In genomic region chr9:109098969-109099368, GRCm38 (mm10) we compare ENCODE assay signal across 7 mouse cellular contexts. TPM values are rescaled to one million over a fixed set of nuclear protein-coding genes. Genes with fewer than 3 reads are reported as not detected.
A peak's percentile ranks its signal among the peaks of the same experiment; 100 is the strongest.
DNase-seq lines count a peak whose midpoint lies in the region; ATAC-seq lines count a peak whose summit lies in the region.

No protein-coding gene starts in this region.

- no peak overlapping the region for H3K4me3 ChIP-seq in embryonic facial prominence, embryonic 12.5 days
- H3K4me3 ChIP-seq in hindbrain, embryonic 11.5 days (ENCODE audit: low read depth, low read length): no peak overlapping the region

- H3K4me2 ChIP-seq in embryonic facial prominence, embryonic 12.5 days (replicated peaks): peak overlapping the region; percentile 76
- no peak overlapping the region; the same call in 1 of the 2 replicates for H3K4me2 ChIP-seq in hindbrain, embryonic 11.5 days (replicated peaks; ENCODE audit: low read depth, low read length)

- H3K9me3 ChIP-seq in embryonic facial prominence, embryonic 12.5 days: no peaks in the 10 kb centered on the region
- H3K9me3 ChIP-seq in hindbrain, embryonic 11.5 days (ENCODE audit: control insufficient read depth, low read length): no peaks in the 10 kb centered on the region

- DNase-seq in adrenal gland, postnatal 10 days: peak; percentile 81
- no peak for DNase-seq in hindbrain, embryonic 11.5 days (ENCODE audit: low spot score)
- peak; percentile 60 to 75 for DNase-seq in layer of hippocampus, postnatal 10 days (ENCODE audit: low spot score in 2 of 2)
- DNase-seq in lung, postnatal 4 days: peak; percentile 79 to 86
- no peak for DNase-seq in T-cell, adult 2 months (ENCODE audit: low spot score)
- DNase-seq in thymus, postnatal 4 days: no peak

- WGBS in embryonic facial prominence, embryonic 12.5 days: 49% methylated on average over 6 of the region's 6 CpGs
- 63% methylated on average over 5 of the region's 6 CpGs for WGBS in hindbrain, embryonic 11.5 days

- peak overlapping the region; percentile 11; the same call in 1 of the 2 replicates for H3K9ac ChIP-seq in embryonic facial prominence, embryonic 12.5 days
- H3K9ac ChIP-seq in hindbrain, embryonic 11.5 days (ENCODE audit: low read depth, low read length): no peak overlapping the region

- H3K4me1 ChIP-seq in embryonic facial prominence, embryonic 12.5 days: peaks cover 36% of the 10 kb centered on the region
- H3K4me1 ChIP-seq in hindbrain, embryonic 11.5 days (replicated peaks; ENCODE audit: control insufficient read depth, insufficient read depth, low read length): peaks cover 20% of the 10 kb centered on the region

- peaks cover 41% of the 10 kb centered on the region for H3K36me3 ChIP-seq in embryonic facial prominence, embryonic 12.5 days
- H3K36me3 ChIP-seq in hindbrain, embryonic 11.5 days (ENCODE audit: control insufficient read depth, insufficient read depth, low read length): peaks cover 2% of the 10 kb centered on the region; the same call in 1 of the 2 replicates

- H3K27me3 ChIP-seq in embryonic facial prominence, embryonic 12.5 days: no peaks in the 10 kb centered on the region
- H3K27me3 ChIP-seq in hindbrain, embryonic 11.5 days (ENCODE audit: control insufficient read depth, insufficient read depth, low read length): no peaks in the 10 kb centered on the region

- no peak for ATAC-seq in embryonic facial prominence, embryonic 12.5 days (ENCODE audit: insufficient number of reproducible peaks, insufficient read depth, low FRiP score, low TSS enrichment)
- no peak for ATAC-seq in hindbrain, embryonic 11.5 days (ENCODE audit: low FRiP score)

- H3K27ac ChIP-seq in embryonic facial prominence, embryonic 12.5 days: peak overlapping the region; percentile 100; the same call in 1 of the 2 replicates
- H3K27ac ChIP-seq in hindbrain, embryonic 11.5 days (ENCODE audit: low read depth, low read length): peak overlapping the region; percentile 32; the same call in 1 of the 2 replicates

RNA-seq across cellular contexts. Expression of gene Plxnb1, which starts 3.8 kb away (rescaled TPM):
- total RNA-seq in adrenal gland, postnatal 10 days (2021): 10 to 100 TPM; 46.9 to 69.6 TPM
- polyA plus RNA-seq in embryonic facial prominence, embryonic 12.5 days (2016; fragmentation: Nextera tagmentation; extraction: Ambion mirVana): 18.3 and 23.0 TPM in 2 replicates
- polyA plus RNA-seq in hindbrain, embryonic 11.5 days (2014; fragmentation: Nextera tagmentation; extraction: Ambion mirVana): 16.9 and 18.2 TPM in 2 replicates
- 10 to 100 TPM; 87.8 to 89.8 TPM for total RNA-seq in layer of hippocampus, postnatal 10 days (2021)

RNA-seq across cellular contexts. Expression of gene Tma7, which starts 16.6 kb away (rescaled TPM):
- 100 to 1,000 TPM; 336 to 351 TPM for total RNA-seq in adrenal gland, postnatal 10 days (2021)
- polyA plus RNA-seq in embryonic facial prominence, embryonic 12.5 days (2016; fragmentation: Nextera tagmentation; extraction: Ambion mirVana): 757 TPM in 2 replicates
- polyA plus RNA-seq in hindbrain, embryonic 11.5 days (2014; fragmentation: Nextera tagmentation; extraction: Ambion mirVana): 756 and 774 TPM in 2 replicates
- total RNA-seq in layer of hippocampus, postnatal 10 days (2021): 100 to 1,000 TPM; 331 to 333 TPM

RNA-seq across cellular contexts. Expression of gene Ccdc51, which starts 16.7 kb away (rescaled TPM):
- total RNA-seq in adrenal gland, postnatal 10 days (2021): 10 to 100 TPM; 15.7 to 19.4 TPM
- polyA plus RNA-seq in embryonic facial prominence, embryonic 12.5 days (2016; fragmentation: Nextera tagmentation; extraction: Ambion mirVana): 13.9 and 15.0 TPM in 2 replicates
- 11.0 and 12.3 TPM in 2 replicates for polyA plus RNA-seq in hindbrain, embryonic 11.5 days (2014; fragmentation: Nextera tagmentation; extraction: Ambion mirVana)
- 1 to 10 TPM; 6.1 to 7.3 TPM for total RNA-seq in layer of hippocampus, postnatal 10 days (2021)

RNA-seq across cellular contexts. Expression of gene Atrip, which starts 25.0 kb away (rescaled TPM):
- 10 to 100 TPM; 13.8 to 14.2 TPM for total RNA-seq in adrenal gland, postnatal 10 days (2021)
- 31.5 and 34.9 TPM in 2 replicates for polyA plus RNA-seq in embryonic facial prominence, embryonic 12.5 days (2016; fragmentation: Nextera tagmentation; extraction: Ambion mirVana)
- polyA plus RNA-seq in hindbrain, embryonic 11.5 days (2014; fragmentation: Nextera tagmentation; extraction: Ambion mirVana): 26.0 TPM in 2 replicates
- 10 to 100 TPM; 28.5 to 29.9 TPM for total RNA-seq in layer of hippocampus, postnatal 10 days (2021)

RNA-seq across cellular contexts. Expression of gene Trex1, which starts 39.4 kb away (rescaled TPM):
- 10 to 100 TPM; 14.0 to 15.9 TPM for total RNA-seq in adrenal gland, postnatal 10 days (2021)
- polyA plus RNA-seq in embryonic facial prominence, embryonic 12.5 days (2016; fragmentation: Nextera tagmentation; extraction: Ambion mirVana): 10.3 and 13.1 TPM in 2 replicates
- 7.5 and 9.7 TPM in 2 replicates for polyA plus RNA-seq in hindbrain, embryonic 11.5 days (2014; fragmentation: Nextera tagmentation; extraction: Ambion mirVana)
- 10 to 100 TPM; 11.9 to 13.2 TPM for total RNA-seq in layer of hippocampus, postnatal 10 days (2021)

Comparison
In these comparisons a context has a peak if more than half of its experiments do, and no peak if none do; other contexts are left out.
1. DNase-seq: peak in adrenal gland, postnatal 10 days (single experiment), layer of hippocampus, postnatal 10 days (2 of 2) and lung, postnatal 4 days (2 of 2); none in hindbrain, embryonic 11.5 days (single experiment), T-cell, adult 2 months (single experiment) and thymus, postnatal 4 days (single experiment).